Mouse (Mus musculus) hindbrain, embryonic 11.5 days (tissue): ENCODE results near the gene Rgs8. TPM values are rescaled to one million over a fixed set of nuclear protein-coding genes. Genes with fewer than 3 reads are reported as not detected.

Experiments
- ATAC-seq: fragments of 200-750 bp; cut with Nextera tagmentation; 2 replicates; pipeline ENCODE4 v1.8.0; 2017; ENCODE audit warnings: mild to moderate bottlenecking, moderate TSS enrichment, moderate library complexity; ENCODE audit not compliant: low FRiP score
- DNase-seq: peaks from one replicate; pipeline ENCODE4 v3.0.0-alpha.2; 2015; ENCODE audit warnings: low spot score
- H3K27ac ChIP-seq: fragments of 300-500 bp; sonication (generic); 2 replicates; pipeline ENCODE4 v1.5.1; 2014; ENCODE audit warnings: mild to moderate bottlenecking, low read depth, low read length
- H3K27me3 ChIP-seq: fragments of 300-500 bp; sonication (generic); 2 replicates; pipeline ENCODE4 v1.6.1; 2014; ENCODE audit warnings: mild to moderate bottlenecking, low read length, moderate library complexity, mixed read lengths; ENCODE audit not compliant: control insufficient read depth, insufficient read depth
- H3K36me3 ChIP-seq: fragments of 300-500 bp; sonication (generic); 2 replicates; pipeline ENCODE4 v1.6.1; 2014; ENCODE audit warnings: mild to moderate bottlenecking, low read length, moderate library complexity, mixed read lengths; ENCODE audit not compliant: control insufficient read depth, insufficient read depth
- H3K4me1 ChIP-seq: fragments of 300-500 bp; sonication (generic); replicated peaks from 2 replicates; pipeline ENCODE4 v1.6.1; 2014; ENCODE audit warnings: low read length, mixed read lengths; ENCODE audit not compliant: control insufficient read depth, insufficient read depth
- H3K4me2 ChIP-seq: fragments of 300-500 bp; sonication (generic); replicated peaks from 2 replicates; pipeline ENCODE4 v1.6.1; 2014; ENCODE audit warnings: mild to moderate bottlenecking, low read depth, low read length
- H3K4me3 ChIP-seq: fragments of 300-500 bp; sonication (generic); 2 replicates; pipeline ENCODE4 v1.5.1; 2014; ENCODE audit warnings: low read depth, low read length
- H3K9ac ChIP-seq: fragments of 300-500 bp; sonication (generic); 2 replicates; pipeline ENCODE4 v1.6.1; 2014; ENCODE audit warnings: low read depth, low read length
- H3K9me3 ChIP-seq: fragments of 300-500 bp; sonication (generic); 2 replicates; pipeline ENCODE4 v1.6.1; 2016; ENCODE audit warnings: low read length; ENCODE audit not compliant: control insufficient read depth
- WGBS: fragments of 180-500 bp; shearing (Covaris S2); extraction: QIAGEN DNeasy Blood & Tissue Kit; methylation state at CpG from one replicate; pipeline ENCODE4 v1.1.7; 2014; 5-methylcytosine and 5-hydroxymethylcytosine counted together
- polyA plus RNA-seq: library from polyadenylated mRNA; unstranded; fragments of >200 nt; fragmentation: Nextera tagmentation; extraction: Ambion mirVana; gene quantifications from 2 replicates; pipeline ENCODE4 v1.2.1, GENCODE M21; 2014

Gene Rgs8
- polyA plus RNA-seq, 1 experiment from 2014 or later = 5.8 TPM

GRCm38 (mm10) chr1:153746728-153747127 is 93.9 kb downstream of the Rgs8 start:
- H3K27me3 ChIP-seq = no peaks in the 10 kb centered on the region
- H3K4me1 ChIP-seq = peaks cover 12% of the 10 kb centered on the region
- DNase-seq (peak; percentile 89), ATAC-seq (0 out of 2 replicates have a peak, but pooled peaks have one; percentile 20)
- H3K4me3 ChIP-seq = no peak overlapping the region
- 0 out of 2 replicates have a peak overlapping the region, but pooled peaks have one; percentile 19 for H3K9ac ChIP-seq
- no peaks in the 10 kb centered on the region for H3K36me3 ChIP-seq
- WGBS = 4% methylated on average over 12 of the region's 12 CpGs
- no peaks in the 10 kb centered on the region for H3K9me3 ChIP-seq
- no peak overlapping the region for H3K27ac ChIP-seq
- H3K4me2 ChIP-seq = no peak overlapping the region

GRCm38 (mm10) chr1:153747861-153748530 is 95.2 kb downstream of the Rgs8 start:
- no peaks in the 10 kb centered on the region for H3K36me3 ChIP-seq
- H3K27ac ChIP-seq = no peak overlapping the region
- DNase-seq (no peak), ATAC-seq (no peak)
- H3K4me3 ChIP-seq = no peak overlapping the region
- H3K4me1 ChIP-seq = peaks cover 9% of the 10 kb centered on the region
- H3K4me2 ChIP-seq = peak overlapping the region; percentile 17; the same call in 1 of the 2 replicates
- WGBS = 78% methylated on average over 12 of the region's 12 CpGs
- no peak overlapping the region for H3K9ac ChIP-seq
- no peaks in the 10 kb centered on the region for H3K27me3 ChIP-seq
- no peaks in the 10 kb centered on the region for H3K9me3 ChIP-seq

- Histone ChIP-seq H3K27me3 (no peaks in the 10 kb centered on the region), H3K27ac (no peak overlapping the region), H3K4me3 (no peak overlapping the region), H3K9me3 (no peaks in the 10 kb centered on the region), H3K4me1 (peaks cover 9% of the 10 kb centered on the region), H3K4me2 (peak overlapping the region; percentile 17), H3K9ac (no peak overlapping the region), H3K36me3 (no peaks in the 10 kb centered on the region)
- peak; percentile 33 for ATAC-seq
- 4% methylated on average over 1 of the region's 1 CpGs for WGBS
- peak; percentile 74 for DNase-seq
These were observed 95.7 kb downstream of the Rgs8 start for GRCm38 (mm10) chr1:153748549-153748948.

- ATAC-seq (peak; percentile 60), DNase-seq (peak; percentile 87)
- H3K4me1 ChIP-seq = peaks cover 9% of the 10 kb centered on the region
- no peaks in the 10 kb centered on the region for H3K9me3 ChIP-seq
- peak within 1 kb of the TSS; percentile 74; the same call in 1 of the 2 replicates for H3K27ac ChIP-seq
- H3K36me3 ChIP-seq = no peaks in the 10 kb centered on the region
- no peaks in the 10 kb centered on the region for H3K27me3 ChIP-seq
- peak within 1 kb of the TSS; percentile 33 for H3K4me2 ChIP-seq
- WGBS = 5% methylated on average over 18 of the region's 18 CpGs
- peak within 1 kb of the TSS; percentile 23 for H3K4me3 ChIP-seq
- H3K9ac ChIP-seq = peak within 1 kb of the TSS; percentile 85
These were observed 96.5 kb downstream of the Rgs8 start, which contains the start of gene Rnasel for GRCm38 (mm10) chr1:153749211-153749801. TSS of gene Rnasel (plus strand) at chr1:153749426.

Other genes starting within 250 kb of the Rgs8 start
- gene Shcbp1l, start 227.9 kb upstream of the Rgs8 start, polyA plus RNA-seq = 0.33 and 0.40 TPM in 2 replicates
- gene Dhx9, start 165.4 kb upstream of the Rgs8 start, polyA plus RNA-seq = 34.7 and 61.3 TPM in 2 replicates
- gene Npl, start 103.0 kb upstream of the Rgs8 start, polyA plus RNA-seq = 15.5 and 16.2 TPM in 2 replicates
- gene Rgs16, start 87.3 kb downstream of the Rgs8 start, polyA plus RNA-seq = 7.8 and 11.0 TPM in 2 replicates
- gene Rnasel, start 96.4 kb downstream of the Rgs8 start, polyA plus RNA-seq = 31.4 and 40.3 TPM in 2 replicates
- gene Rgsl1, start 191.1 kb downstream of the Rgs8 start, polyA plus RNA-seq = 0.08 TPM in 1 of 2 replicates, not detected in the other
- gene Teddm1b, start 221.3 kb downstream of the Rgs8 start, polyA plus RNA-seq = 0.31 and 0.33 TPM in 2 replicates
- gene Teddm1a, start 238.7 kb downstream of the Rgs8 start, polyA plus RNA-seq = 0.15 TPM in 1 of 2 replicates, not detected in the other
- 130 and 143 TPM in 2 replicates for gene Glul, start 246.9 kb downstream of the Rgs8 start, polyA plus RNA-seq
- 0.49 and 0.51 TPM in 2 replicates for gene Teddm2, start 247.2 kb downstream of the Rgs8 start, polyA plus RNA-seq